Mouse (Mus musculus): ENCODE results near the gene Olfr541.
"Not testable (repeated sequence)": the region's sequence is repeated elsewhere in the genome, so short reads cannot be mapped to it uniquely, and the experiment has no call there.

Gene Olfr541

DNA sequence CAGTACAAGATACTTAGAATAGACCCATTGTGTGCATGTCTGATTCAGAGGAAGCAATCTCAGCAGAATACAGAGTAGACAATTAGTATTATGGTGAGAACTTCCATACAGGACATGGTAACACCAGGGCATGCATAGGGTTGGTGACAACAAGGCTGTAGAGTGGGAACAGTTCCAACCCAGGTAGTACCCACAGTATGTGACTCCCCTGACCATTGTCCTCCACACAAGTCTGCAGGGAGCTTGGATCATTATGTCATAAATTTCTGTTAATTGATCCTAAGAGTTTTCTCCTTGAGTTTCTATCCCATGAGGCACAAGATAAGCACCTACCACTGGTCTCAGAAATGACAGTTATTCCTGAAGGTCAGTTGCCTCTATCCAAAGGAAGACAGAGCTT is at the start of gene Olfr541:
TSS of gene Olfr541 (plus strand) at position 301 of the 400 bp plus-strand sequence.
- no peak for DNase-seq (ENCODE audit: low spot score)

DNA sequence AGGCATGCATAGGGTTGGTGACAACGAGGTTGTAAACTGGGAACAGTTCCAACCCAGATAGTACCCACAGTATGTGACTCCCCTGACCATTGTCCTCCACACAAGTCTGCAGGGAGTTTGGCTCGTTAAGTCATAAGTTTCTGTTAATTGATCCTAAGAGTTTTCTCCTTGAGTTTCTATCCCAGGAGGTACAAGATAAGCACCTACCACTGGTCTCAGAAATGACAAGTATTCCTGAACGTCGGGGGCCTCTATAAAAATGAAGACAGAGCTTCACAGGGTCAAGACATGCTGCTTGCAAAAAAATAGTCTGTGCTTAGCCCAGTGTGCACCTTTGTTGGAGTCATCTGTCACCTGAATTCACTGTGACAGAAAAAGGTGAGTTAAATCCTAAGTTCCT is 37.4 kb upstream of the Olfr541 start, which contains the start of gene Olfr539:
TSS of gene Olfr539 (plus strand) at position 301 of the 400 bp plus-strand sequence.
- no peak for DNase-seq (ENCODE audit: low spot score)

- DNase-seq (ENCODE audit: low spot score) = not testable (repeated sequence)
These were observed 26.4 kb upstream of the Olfr541 start for GRCm38 (mm10) chr7:140670693-140671092.

DNA sequence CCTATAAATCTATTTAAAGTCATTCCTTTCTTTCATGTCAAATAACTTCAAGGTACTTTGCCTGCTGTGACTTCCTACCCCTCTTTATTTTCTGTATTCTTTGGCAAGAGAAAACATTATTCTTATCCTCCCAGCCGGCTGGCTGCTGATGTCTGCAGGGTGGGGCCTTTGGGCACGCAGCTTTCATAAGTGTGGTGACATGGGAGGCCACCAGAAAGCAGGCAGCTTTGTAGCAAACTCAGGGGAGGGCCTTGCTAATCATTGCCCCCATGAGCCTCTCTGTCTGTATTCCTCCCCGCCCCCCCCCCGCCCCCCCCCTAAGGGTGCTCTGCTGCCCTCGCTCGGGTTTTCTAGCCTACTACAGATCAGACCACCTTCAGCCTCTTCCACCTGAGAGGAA is 21.2 kb upstream of the Olfr541 start:
- no peak for DNase-seq (ENCODE audit: low spot score)

DNA sequence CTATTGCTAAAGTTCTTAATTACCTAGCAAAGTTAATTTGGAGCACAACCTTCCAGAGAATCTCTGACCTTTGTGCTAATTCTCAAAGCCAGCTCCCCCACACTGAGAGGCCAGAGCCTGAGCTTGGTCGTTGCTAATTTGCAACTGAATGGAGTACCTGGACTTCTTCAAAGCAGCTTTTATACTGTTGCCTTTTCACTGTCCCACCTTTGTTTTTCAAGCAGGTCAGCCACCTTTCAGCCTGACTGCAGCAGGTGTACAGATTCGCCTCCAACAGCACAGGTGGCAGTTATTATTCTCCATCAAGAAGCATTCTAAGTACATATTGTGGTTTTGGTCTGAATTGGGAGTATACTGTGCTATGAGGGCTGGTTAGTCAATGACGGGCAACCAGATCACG is 17.5 kb upstream of the Olfr541 start:
- not testable (repeated sequence) for DNase-seq (ENCODE audit: low spot score)

GRCm38 (mm10) chr7:140681651-140682050 is 15.4 kb upstream of the Olfr541 start, which contains the start of gene Olfr45:
Gene Olfr45 (plus strand): TSS chr7:140681951.
- no peak for DNase-seq (ENCODE audit: low spot score)

GRCm38 (mm10) chr7:140706348-140706747 is 9.3 kb downstream of the Olfr541 start:
- no peak for DNase-seq (ENCODE audit: low spot score)

DNA sequence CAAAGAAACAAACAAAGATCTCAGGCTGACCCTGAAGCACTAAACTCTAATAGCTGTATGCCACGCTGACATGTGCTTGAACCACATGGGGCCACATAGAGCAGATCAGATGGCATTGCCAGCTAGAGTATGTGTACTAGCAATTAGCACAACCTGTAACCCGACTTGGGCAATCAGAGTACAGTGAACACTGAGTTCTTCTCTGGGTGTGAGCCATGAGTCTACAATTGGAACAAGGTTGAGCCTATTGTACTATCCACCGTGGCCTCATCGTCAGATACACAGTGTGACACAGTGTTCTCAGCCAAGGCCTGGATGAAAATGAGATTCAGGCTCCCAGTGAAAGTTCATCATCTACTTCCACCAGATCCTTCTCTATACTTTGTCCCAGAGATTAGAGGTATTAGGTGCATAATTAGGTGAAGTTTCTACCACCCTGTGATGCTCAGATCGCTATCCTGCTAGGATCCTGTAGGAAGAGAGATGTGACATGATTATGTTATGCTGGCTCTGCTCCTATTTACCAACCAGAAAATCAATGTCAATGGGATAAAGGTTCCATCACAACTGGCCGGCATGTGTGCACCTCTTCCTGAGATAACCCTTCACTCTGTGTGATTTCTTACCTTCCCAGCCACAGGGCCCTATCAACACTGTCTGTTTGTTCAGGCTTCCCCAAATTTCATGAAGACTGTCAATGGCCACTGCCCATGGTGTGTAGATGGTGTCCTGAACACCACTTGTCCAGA is 10.6 kb downstream of the Olfr541 start:
- DNase-seq (ENCODE audit: low spot score) = no peak

DNA sequence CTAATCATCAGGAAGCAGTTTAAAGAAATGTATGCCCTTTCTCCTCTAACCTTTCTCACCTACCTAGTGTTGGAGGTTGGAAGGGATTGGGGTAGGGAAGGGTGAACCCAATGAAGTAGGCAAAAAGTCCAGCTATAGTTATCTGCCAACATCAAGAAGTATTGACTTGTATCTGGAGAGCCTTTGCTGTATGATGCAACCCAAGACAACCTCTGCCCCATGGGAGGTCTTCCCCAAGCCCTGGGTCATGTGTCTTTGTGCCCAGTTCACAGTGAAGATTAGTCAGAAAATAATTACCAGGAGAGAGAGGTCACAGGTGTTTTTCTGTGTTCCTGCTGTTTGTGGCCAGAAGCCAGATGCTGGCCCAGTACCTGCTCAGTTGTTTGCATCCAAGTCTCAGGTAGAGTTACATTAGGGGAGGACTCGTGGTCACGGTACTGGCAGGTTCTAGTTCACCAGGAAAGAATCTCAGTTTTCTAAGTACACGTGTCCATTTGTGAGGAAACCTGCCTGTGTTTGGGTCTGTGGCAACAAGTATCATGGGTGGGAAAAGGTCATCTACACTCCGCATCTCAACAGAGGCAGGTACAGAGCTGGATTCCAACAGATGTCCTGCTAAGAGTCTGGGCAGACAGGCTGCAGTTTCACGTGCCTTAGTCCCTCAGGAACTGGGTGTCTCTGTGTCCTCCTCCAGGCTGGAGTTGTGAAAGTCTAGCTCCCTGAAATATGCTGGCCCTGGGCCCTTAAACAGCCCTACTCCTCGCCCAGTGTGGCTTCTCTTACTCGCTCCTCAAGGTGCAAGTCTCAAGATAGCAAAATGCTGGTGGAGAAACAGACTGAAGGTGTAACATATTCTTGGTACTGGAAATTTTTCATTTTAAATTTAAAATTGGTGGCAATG is 20.3 kb downstream of the Olfr541 start:
- no peak for DNase-seq (ENCODE audit: low spot score)

GRCm38 (mm10) chr7:140721095-140721494 is 24.0 kb downstream of the Olfr541 start:
- DNase-seq (ENCODE audit: low spot score) = no peak

- DNase-seq (ENCODE audit: low spot score) = no peak
These were observed 28.5 kb downstream of the Olfr541 start for GRCm38 (mm10) chr7:140725558-140725957.

DNA sequence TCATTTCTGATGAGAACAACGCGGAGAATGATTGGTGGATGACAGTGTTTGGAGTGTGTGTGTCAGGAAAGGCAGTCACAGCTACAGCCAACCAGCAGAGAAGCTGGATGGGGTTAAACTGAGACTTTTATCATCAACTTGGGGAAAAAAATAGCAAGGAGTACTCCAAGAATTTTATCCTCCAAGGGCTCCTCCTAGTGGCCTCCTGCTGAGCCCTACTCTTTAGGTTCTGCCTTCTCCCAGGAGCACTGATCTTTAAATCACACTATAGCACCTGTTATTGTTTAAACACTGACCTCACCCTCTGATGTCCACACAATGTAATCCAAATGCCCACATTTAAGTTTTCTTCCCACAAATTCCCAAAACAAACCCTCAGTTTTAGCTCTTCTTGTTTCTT is 36.1 kb downstream of the Olfr541 start:
- DNase-seq (ENCODE audit: low spot score) = no peak

GRCm38 (mm10) chr7:140747402-140747801 is 50.3 kb downstream of the Olfr541 start:
- DNase-seq (ENCODE audit: low spot score) = no peak

DNA sequence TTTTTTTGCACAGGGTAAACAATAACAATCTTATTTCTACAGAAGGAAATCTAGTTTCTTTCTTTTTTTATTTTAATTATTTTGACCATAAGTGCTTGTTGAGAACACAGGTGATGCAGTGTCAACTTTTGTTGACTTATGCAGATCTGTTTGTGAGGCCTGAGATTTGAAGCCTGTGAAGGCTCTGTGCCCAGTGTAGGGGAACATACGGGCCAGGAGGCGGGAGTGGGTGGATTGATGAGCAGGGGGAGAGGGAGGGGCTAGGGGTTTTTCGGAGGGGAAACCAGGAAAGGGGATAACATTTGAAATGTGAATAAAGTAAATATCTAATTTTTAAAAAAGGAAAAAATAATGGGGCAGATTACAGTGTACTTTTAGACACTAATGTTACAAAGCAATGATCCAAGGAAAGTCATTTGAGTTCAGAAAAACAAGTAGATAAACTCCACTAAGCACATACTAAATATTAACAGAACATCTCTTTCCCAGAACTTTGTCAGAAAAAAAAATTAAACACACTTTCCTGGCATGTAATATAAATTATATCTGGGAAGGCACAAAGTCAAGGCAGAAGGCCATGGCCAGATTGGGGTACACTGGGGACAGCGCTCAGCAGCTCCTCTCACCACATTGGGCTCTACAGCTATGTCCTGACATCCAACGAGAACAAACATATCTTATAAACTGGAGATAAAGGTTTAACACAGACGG is 51.2 kb downstream of the Olfr541 start:
- DNase-seq (ENCODE audit: low spot score) = no peak

- DNase-seq (ENCODE audit: low spot score) = no peak
These were observed 51.7 kb downstream of the Olfr541 start for GRCm38 (mm10) chr7:140748827-140749160.

- DNase-seq (ENCODE audit: low spot score) = no peak
These were observed 57.5 kb downstream of the Olfr541 start for GRCm38 (mm10) chr7:140754556-140754955.

Measured in ovary, adult 18-20 months (tissue).